Mouse (Mus musculus) embryonic fibroblast, embryonic 13.5 days (primary cell): ENCODE measurements around the gene Tesk2. TPM values are rescaled to one million over a fixed set of nuclear protein-coding genes. Genes with fewer than 3 reads are reported as not detected.
A peak's percentile ranks its signal among the peaks of the same experiment; 100 is the strongest.

Experiments used
- H3K27ac ChIP-seq: 2 replicates; pipeline ENCODE4 v1.5.1; 2012; ENCODE audit warnings: low read length, control low read depth, inconsistent platforms; ENCODE audit not compliant: insufficient read depth
- H3K4me1 ChIP-seq: 2 replicates; pipeline ENCODE4 v1.6.1; 2011; ENCODE audit warnings: low read length; ENCODE audit not compliant: control insufficient read depth, insufficient read depth
- H3K4me3 ChIP-seq: 2 replicates; pipeline ENCODE4 v1.5.1; 2011; ENCODE audit warnings: mild to moderate bottlenecking, control low read depth, low read length; ENCODE audit not compliant: insufficient read depth
- CTCF ChIP-seq: IDR thresholded peaks from 2 replicates; pipeline ENCODE4 v1.5.1; 2011; ENCODE audit warnings: mild to moderate bottlenecking, control low read depth, low read length, moderate library complexity, borderline replicate concordance; ENCODE audit not compliant: insufficient read depth
- POLR2A ChIP-seq: IDR thresholded peaks from 2 replicates; pipeline ENCODE4 v1.6.1; 2011; ENCODE audit warnings: low read depth, mild to moderate bottlenecking, control low read depth, low read length, moderate library complexity
- polyA plus RNA-seq: library from polyadenylated mRNA; stranded (reverse); fragments of >200 nt; gene quantifications from 2 replicates; pipeline ENCODE4 v1.2.4, GENCODE M21; 2011; ENCODE audit warnings: low read depth; ENCODE audit not compliant: missing spikeins, insufficient read length

Tesk2 gene
- polyA plus RNA-seq, 1 experiment = 6.3 TPM

- Histone ChIP-seq H3K27ac (no peak overlapping the region), H3K4me1 (0 out of 2 replicates have a peak, but pooled peaks cover 3% of the 10 kb centered on the region), H3K4me3 (no peak overlapping the region)
- TF ChIP-seq CTCF = no peak
- TF ChIP-seq POLR2A = no peak
Measured at GRCm38 (mm10) chr4:116710154-116710553, 10.6 kb upstream of the Tesk2 start.

- H3K4me3 ChIP-seq = no peak overlapping the region
- no peak overlapping the region for H3K27ac ChIP-seq
- no peak for TF ChIP-seq POLR2A
- TF ChIP-seq CTCF = no peak
- 0 out of 2 replicates have a peak, but pooled peaks cover 3% of the 10 kb centered on the region for H3K4me1 ChIP-seq
Measured at GRCm38 (mm10) chr4:116712536-116712935, 8.2 kb upstream of the Tesk2 start.

- Histone ChIP-seq H3K4me3 (no peak overlapping the region), H3K4me1 (peaks cover 2% of the 10 kb centered on the region; the same call in 1 of the 2 replicates), H3K27ac (no peak overlapping the region)
- TF ChIP-seq CTCF = peak; percentile 31; the same call in 1 of the 2 replicates
- no peak for TF ChIP-seq POLR2A
Measured at GRCm38 (mm10) chr4:116719396-116719795, 1.4 kb upstream of the Tesk2 start.

- Histone ChIP-seq H3K4me3 (peak overlapping the region; percentile 63), H3K4me1 (peaks cover 2% of the 10 kb centered on the region; the same call in 1 of the 2 replicates), H3K27ac (peak overlapping the region; percentile 8)
- no peak for TF ChIP-seq POLR2A
- no peak for TF ChIP-seq CTCF
Measured at GRCm38 (mm10) chr4:116721098-116721628, 415 bp downstream of the Tesk2 start.

- TF ChIP-seq CTCF = no peak
- TF ChIP-seq POLR2A = no peak
Measured at GRCm38 (mm10) chr4:116722230-116722629, 1.5 kb downstream of the Tesk2 start.

GRCm38 (mm10) chr4:116725444-116725843, 4.7 kb downstream of the Tesk2 start:
- Histone ChIP-seq H3K4me3 (no peak overlapping the region), H3K27ac (no peak overlapping the region), H3K4me1 (peaks cover 2% of the 10 kb centered on the region; the same call in 1 of the 2 replicates)
- TF ChIP-seq POLR2A (no peak), CTCF (no peak)

More at GRCm38 (mm10) chr4:116722230-116722629, 1.5 kb downstream of the Tesk2 start:
- H3K27ac ChIP-seq = no peak overlapping the region
- H3K4me3 ChIP-seq = no peak overlapping the region
- peaks cover 2% of the 10 kb centered on the region; the same call in 1 of the 2 replicates for H3K4me1 ChIP-seq

- TF ChIP-seq CTCF = no peak
- no peak for TF ChIP-seq POLR2A
- Histone ChIP-seq H3K27ac (no peak overlapping the region), H3K4me1 (peaks cover under 1% of the 10 kb centered on the region; the same call in 1 of the 2 replicates), H3K4me3 (no peak overlapping the region)
Measured at GRCm38 (mm10) chr4:116727401-116727800, 6.7 kb downstream of the Tesk2 start.

GRCm38 (mm10) chr4:116729532-116729931, 8.8 kb downstream of the Tesk2 start:
- H3K4me3 ChIP-seq = no peak overlapping the region
- no peaks in the 10 kb centered on the region for H3K4me1 ChIP-seq
- TF ChIP-seq CTCF (no peak), POLR2A (no peak)
- no peak overlapping the region for H3K27ac ChIP-seq

- TF ChIP-seq CTCF (no peak), POLR2A (no peak)
- Histone ChIP-seq H3K4me1 (no peaks in the 10 kb centered on the region), H3K27ac (no peak overlapping the region), H3K4me3 (no peak overlapping the region)
Measured at GRCm38 (mm10) chr4:116731077-116731476, 10.3 kb downstream of the Tesk2 start.

- Histone ChIP-seq H3K4me1 (no peaks in the 10 kb centered on the region), H3K27ac (no peak overlapping the region)
- TF ChIP-seq CTCF (no peak), POLR2A (no peak)
Measured at GRCm38 (mm10) chr4:116732355-116732754, 11.6 kb downstream of the Tesk2 start.

More at GRCm38 (mm10) chr4:116732355-116732754, 11.6 kb downstream of the Tesk2 start:
- no peak overlapping the region for H3K4me3 ChIP-seq
